ENCODE assay signal across 8 mouse cellular contexts in the genomic region with DNA sequence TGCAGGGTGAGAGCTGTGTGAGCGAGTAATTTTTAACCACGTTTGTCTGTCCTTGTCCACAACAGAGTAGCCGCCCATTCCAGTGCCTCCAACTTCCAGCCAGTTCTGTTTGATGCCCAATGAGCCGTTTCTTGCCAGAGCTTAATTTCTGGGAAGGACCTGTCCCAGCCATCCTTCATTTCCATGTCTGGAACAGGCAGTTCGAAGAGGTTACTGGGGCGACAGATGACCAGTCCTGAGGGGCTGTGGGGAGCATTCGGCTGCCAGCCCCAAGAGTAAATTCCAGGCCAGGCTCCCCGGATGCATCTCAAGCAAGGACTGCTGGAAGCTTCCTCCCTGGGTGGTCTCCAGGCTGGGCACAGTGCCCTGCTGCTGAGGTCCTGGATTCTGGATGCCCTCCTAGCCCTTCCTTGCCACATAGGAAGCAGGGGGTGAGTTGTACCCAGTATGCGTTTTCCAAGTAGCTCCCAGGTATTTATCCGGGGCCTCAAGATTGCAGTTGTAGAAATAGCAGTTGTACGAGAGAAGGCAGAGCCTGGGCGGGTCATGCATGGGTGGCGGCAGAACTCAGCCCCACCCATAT. TPM values are rescaled to one million over a fixed set of nuclear protein-coding genes. Genes with fewer than 3 reads are reported as not detected.
A peak's percentile ranks its signal among the peaks of the same experiment; 100 is the strongest.
DNase-seq lines count a peak whose midpoint lies in the region; ATAC-seq and TF ChIP-seq lines count a peak whose summit lies in the region.

No protein-coding gene starts in this region.

- ATAC-seq in kidney, postnatal 0 days (replicated peaks; ENCODE audit: low FRiP score, low read depth), result peak; percentile 82
- ATAC-seq in activated CD4-positive, CD25-positive, alpha-beta regulatory T cell, adult 4 months, result no peak

- H3K9me3 ChIP-seq in kidney, postnatal 0 days (replicated peaks; ENCODE audit: low read length), result no peaks in the 10 kb centered on the region

- peak; percentile 43 to 52 for DNase-seq in layer of hippocampus, postnatal 36 days
- DNase-seq in layer of hippocampus, adult 8-10 months (ENCODE audit: low spot score in 2 of 2), result no peak
- DNase-seq in Muller cell, postnatal 12 days (ENCODE audit: inconsistent ontology term), result peak; percentile 56
- DNase-seq in cerebellum, postnatal 25 days, result peak; percentile 64 to 68
- peak; percentile 68 for DNase-seq in kidney, postnatal 0 days (ENCODE audit: low spot score)
- no peak for DNase-seq in adrenal gland, postnatal 36 days
- DNase-seq in embryo, embryonic 11 days, result no peak

- peaks cover 11% of the 10 kb centered on the region for H3K27me3 ChIP-seq in kidney, postnatal 0 days (ENCODE audit: insufficient read depth, low read length)

- no peak for TF ChIP-seq CTCF in kidney, postnatal 0 days (IDR thresholded peaks at IDR 0.05; ENCODE audit: low read depth)

- H3K4me2 ChIP-seq in kidney, postnatal 0 days (ENCODE audit: low read length), result peak overlapping the region; percentile 36

- H3K4me3 ChIP-seq in kidney, postnatal 0 days (replicated peaks; ENCODE audit: low read depth, low read length), result no peak overlapping the region

- no peak overlapping the region for H3K9ac ChIP-seq in kidney, postnatal 0 days (ENCODE audit: low read depth, low read length)

- WGBS in kidney, postnatal 0 days, result 20% methylated on average over 13 of the region's 13 CpGs

- H3K4me1 ChIP-seq in kidney, postnatal 0 days (replicated peaks; ENCODE audit: insufficient read depth, low read length), result peaks cover 14% of the 10 kb centered on the region

- no peaks in the 10 kb centered on the region for H3K36me3 ChIP-seq in kidney, postnatal 0 days (ENCODE audit: insufficient read depth, low read length)

- H3K27ac ChIP-seq in kidney, postnatal 0 days, result peak overlapping the region; percentile 47

RNA-seq across cellular contexts. Expression of a gene that starts 4.9 kb away (rescaled TPM):
- 10 to 100 TPM; 21.4 to 23.5 TPM for total RNA-seq in layer of hippocampus, postnatal 36 days (2021)
- total RNA-seq in layer of hippocampus, adult 8-10 months (2022), result 10 to 100 TPM; 31.6 to 35.4 (median 34.6) TPM
- polyA plus RNA-seq in kidney, postnatal 0 days (2015; fragmentation: Nextera tagmentation; extraction: Ambion mirVana), result 0.45 and 0.58 TPM in 2 replicates
- polyA plus RNA-seq in activated CD4-positive, CD25-positive, alpha-beta regulatory T cell, adult 4 months (2017; shearing (Covaris generic)), result under 1 TPM; 0.09 TPM
- under 1 TPM; 0.07 to 0.36 TPM for total RNA-seq in adrenal gland, postnatal 36 days (2021)

Comparison
In these comparisons a context has a peak if more than half of its experiments do, and no peak if none do; other contexts are left out.
1. DNase-seq: peak in layer of hippocampus, postnatal 36 days (2 of 2), Muller cell, postnatal 12 days (single experiment), cerebellum, postnatal 25 days (2 of 2) and kidney, postnatal 0 days (single experiment); none in layer of hippocampus, adult 8-10 months (0 of 2), adrenal gland, postnatal 36 days (0 of 2) and embryo, embryonic 11 days (single experiment).
2. RNA of a gene that starts 4.9 kb away (total RNA-seq): 31.6 to 35.4 TPM in layer of hippocampus, adult 8-10 months and 21.4 to 23.5 TPM in layer of hippocampus, postnatal 36 days; 0.07 to 0.36 TPM in adrenal gland, postnatal 36 days; every median in the first group is over 10 times any median in the second.